Mouse (Mus musculus): Measurements from ENCODE around the gene Metap1.
"Not testable (repeated sequence)": the region's sequence is repeated elsewhere in the genome, so short reads cannot be mapped to it uniquely, and the experiment has no call there.

Metap1 gene

DNA sequence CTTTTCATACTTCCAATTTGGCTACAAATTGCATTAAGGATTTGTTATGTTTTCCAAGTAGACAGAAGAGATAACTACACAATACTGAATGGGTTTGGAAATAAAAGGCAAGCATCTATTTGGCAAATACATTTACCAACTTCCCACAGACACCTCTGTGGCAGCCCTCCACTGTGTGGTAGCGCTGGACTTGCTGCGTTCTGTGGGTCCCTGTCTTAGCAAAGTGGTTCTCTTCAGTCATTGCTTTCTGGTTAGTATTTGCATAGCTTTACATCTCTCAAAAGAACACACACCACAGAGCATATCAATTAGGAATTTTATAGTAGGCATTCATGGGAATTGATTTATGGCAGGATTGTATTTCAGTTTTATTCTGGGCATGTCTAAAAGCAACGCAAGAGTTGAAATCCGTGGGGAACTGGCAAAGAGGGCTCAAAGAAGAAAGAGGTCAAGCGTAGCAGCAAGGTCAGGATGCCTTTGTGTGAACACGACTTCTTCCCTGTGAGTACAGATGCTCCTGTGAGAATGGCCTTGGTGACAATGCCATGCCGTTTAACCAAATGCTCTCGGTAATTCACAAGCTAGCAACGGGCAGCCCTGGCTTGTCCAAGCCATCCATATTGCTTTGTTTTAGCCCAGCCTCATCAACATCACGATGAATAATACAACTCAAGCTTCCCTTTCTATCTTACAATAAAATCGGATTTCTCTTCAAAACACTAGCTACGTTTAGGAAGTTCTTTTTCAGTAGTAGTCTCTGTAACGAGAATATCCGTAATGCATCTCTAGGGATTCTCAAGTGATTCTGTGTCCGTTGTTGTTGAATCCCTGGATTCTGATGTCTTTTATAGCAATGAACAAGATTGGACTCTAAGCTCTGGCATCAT, 10.8 kb upstream of the Metap1 start:
- no peak for DNase-seq

DNA sequence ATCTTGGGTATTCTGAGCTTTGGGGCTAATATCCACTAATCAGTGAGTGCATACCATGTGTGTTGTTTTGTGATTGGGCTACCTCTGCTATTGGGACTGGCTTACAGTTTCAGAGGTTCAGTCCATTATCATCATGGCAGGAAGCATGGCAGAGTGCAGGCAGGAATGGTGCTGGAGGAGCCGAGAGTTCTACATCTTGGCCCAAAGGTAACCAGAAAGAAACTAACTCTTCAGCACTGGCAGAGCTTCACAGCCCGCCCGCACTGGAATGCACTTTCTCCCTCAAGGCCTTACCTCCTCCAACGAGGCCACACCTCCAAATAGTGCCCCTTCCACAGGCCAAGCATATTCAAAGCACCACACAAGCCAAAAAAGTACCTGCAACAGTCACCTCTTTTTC, 9.4 kb upstream of the Metap1 start:
- no peak for DNase-seq

DNA sequence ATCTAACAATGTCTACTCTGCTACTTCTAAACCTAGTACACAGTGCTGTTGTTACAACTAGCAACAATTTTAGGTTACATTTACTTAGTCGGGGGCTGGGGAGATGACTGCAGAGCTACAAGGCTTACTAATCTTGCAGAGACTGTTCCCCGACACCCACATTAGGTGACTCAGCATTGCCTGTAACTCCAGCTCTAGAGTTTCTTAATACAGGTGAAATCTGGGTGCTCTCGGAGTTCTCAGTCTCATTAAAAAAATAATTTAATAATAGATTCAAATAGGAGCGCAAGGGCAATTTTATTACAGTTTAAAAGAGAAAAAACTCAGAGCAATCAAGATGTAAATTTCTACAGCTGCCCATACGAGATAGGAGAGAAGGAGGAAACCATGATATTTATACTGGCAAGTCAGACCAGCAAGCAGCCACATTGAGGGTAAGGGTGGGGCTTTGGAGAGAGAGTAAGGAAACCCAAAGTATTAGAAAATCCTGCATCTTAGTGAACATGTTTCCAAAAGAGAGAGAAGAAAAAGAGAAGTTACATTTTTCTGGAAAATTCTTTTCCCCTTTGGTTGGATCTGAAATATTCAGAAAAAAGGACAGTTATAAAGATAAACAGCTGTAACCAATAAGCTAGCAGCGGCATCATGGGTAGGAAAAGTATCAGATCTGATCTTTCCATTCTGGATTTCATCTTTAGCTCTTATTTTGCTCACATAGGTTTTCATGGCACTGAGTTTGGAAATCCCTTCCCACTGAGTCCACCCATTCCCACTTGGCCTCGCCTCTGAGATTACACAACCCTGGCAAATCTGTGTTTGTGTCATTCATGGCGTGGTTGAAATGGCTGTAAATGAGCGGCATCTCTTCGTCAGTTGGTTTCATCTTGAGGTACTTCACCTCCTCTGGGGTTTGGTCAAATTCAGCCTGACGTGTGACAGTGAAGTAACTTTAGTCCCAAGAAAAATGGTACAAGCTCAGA, 6.1 kb upstream of the Metap1 start:
- no peak for DNase-seq

DNA sequence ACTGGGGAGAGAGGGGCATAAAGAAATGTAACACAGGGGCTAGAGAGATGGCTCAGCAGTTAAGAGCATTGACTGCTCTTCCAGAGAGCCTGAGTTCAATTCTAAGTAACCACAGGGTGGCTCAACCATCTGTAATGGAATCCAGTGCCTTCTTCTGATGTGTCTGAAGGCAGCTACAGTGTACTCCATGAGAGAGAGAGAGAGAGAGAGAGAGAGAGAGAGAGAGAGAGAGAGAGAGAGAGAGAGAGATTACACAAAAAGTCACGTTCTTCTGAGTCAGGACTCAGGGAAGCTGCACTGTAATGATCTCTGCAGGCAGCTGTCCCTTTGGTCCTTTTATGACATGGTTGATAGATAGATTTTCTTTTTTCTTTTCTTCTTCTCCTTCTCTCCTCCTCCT, 5.2 kb upstream of the Metap1 start:
- DNase-seq, result no peak

DNA sequence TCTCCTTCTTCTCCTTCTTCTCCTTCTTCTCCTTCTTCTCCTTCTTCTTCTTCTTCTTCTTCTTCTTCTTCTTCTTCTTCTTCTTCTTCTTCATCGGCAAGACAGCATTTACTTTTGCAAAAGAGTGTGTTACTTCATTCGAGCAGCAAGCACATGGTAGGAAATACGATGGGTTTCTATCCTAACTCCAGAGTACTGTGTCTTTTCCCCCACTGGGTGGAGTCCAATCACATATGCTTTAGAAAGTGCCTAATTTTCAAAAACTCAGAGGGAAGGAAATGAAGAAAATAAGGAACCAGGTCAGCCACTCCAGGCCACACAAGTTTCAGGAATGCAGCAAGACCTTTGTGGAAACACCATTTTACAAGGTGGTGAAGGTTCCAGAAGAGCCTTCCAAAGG, 4.4 kb upstream of the Metap1 start:
- no peak for DNase-seq

DNA sequence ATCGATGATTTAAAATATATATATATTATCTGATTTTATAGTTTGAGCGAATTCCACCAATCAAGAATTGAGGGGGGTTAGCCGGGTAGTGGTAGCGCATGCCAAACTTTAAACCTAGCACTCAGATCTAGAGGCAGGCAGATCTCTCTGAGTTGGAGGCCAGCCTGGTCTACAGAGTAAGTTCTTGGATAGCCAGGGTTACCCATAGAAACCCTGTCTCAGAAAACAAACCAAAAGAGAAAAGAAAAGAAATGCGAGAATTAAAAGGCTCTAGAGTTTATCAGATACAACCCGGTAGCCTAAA, 671 bp upstream of the Metap1 start:
- DNase-seq, result no peak

DNA sequence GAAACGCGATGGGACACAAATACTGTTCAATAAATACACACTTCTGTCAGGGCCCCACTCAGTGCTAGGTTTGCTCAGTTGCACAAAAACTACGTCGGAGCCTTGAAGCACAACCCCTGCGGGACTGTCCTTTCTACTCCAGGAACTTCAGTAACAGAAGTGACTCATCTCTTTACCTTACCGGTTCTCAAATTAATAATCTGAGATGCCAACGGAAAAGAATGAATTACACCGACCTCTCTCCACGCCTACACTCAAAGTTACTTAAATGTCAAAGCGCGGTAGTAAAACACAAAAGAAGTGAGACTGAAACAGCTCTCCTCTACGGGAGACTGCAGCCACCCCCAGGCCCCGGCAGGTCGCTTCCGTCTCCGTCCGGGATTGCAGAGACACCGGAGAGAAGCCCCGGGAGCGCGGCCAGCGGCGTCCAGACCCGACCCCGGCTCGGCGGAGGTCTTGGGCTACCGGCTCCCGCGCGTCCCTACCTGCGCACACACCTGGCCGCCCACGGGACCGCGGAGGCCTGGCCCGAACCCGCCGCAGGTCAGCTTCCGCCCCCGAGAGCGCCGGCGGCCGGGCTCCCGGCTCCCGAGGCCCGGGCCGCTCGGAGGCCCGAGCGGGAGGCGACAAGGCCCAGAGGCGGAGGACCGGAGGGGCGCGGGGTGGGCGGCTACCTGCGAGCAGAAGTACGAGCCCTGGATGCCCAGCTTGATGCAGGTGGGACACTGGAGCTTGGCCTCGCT, 560 bp downstream of the Metap1 start:
- no peak for DNase-seq

DNA sequence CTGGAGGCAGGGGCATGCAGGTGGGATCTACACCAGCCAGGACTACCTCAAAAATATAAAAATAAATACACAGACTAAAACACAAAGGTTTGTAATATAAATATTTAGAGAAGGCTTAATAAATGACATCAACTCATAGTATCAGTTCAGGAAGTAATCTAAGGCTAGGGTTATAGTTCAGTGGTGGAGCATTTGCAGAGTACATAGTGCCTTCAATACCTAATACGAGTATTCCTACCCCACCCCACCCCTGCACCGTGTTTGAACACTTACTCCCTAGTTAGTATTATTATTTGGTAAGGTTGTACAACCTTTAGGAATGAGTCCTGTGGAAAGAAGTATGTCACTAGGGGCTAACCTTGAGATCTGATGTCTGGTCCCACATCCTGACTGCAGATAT, 6.1 kb downstream of the Metap1 start:
- no peak for DNase-seq

DNA sequence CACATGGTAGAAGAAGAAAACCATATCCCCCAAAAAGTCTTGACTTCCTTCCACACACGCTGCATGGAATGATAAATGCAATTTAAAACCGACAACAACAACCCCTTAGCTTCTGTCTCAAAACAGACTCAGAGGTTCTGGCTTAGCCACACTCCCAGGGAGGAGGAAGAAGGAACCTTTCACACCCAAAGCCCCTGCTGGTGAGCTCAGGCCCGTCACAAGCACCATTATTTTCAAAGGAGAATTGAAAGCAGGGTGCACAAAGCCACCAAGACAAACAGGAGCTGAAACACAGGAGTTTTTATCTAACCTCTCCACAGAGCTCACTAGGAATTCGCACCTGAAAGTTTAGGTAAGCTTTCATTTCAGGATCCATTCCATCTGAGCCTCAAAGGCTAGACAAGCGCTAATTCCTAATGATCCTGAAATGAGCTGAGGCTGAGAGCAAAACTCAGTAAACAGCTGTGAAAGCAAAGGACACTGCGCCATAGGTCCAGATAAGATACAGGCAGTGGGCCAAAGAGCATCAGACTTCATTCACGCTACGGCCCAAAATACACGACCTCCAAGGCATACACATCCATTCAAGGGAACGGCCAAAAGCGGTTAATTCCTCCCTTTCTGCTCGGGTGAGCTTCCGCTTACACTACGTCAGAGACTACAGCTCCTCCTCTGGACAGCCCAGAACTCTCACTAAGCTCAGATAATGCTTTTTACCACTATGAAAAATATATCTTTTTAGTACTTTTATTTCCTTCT, 7.6 kb downstream of the Metap1 start:
- no peak for DNase-seq

DNA sequence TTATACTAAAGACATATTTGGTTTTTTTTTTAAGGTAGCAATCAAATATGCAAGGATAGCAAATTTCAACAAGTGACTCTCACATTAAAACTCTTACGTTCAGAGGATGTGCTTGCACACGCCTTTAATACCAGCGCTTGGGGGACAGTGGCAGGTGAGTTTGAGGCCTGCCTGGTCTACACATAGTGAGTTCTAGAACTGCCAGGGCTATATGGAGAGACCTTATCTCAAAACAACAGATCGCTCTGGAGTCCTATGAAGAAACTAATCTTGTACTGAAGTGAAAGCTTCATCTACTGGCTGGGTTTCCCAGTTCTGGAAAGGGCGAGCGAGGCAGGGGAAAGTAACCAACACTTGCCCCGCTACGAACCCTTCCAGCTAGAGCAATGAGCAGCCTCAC, 9.8 kb downstream of the Metap1 start:
- DNase-seq, result no peak

DNA sequence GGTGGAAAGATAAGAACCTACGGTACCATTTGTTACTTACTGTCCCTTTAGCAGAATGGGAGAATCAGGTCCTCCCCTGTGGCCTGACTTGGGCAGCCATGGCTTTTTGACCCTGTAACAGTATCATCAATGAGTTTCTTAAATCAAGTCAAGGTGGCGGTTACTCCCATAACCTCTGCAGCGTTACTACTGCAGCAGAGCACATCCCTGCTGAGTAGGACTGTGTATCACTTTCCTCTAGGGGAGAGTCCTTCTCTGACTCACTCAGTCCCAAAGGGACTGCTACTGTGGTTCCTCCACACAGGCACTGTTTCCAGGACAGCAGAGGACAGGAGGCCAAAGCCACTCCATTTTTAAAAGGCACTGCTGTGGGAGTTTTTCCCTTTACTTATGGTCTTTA, 18.2 kb downstream of the Metap1 start:
- no peak for DNase-seq

DNA sequence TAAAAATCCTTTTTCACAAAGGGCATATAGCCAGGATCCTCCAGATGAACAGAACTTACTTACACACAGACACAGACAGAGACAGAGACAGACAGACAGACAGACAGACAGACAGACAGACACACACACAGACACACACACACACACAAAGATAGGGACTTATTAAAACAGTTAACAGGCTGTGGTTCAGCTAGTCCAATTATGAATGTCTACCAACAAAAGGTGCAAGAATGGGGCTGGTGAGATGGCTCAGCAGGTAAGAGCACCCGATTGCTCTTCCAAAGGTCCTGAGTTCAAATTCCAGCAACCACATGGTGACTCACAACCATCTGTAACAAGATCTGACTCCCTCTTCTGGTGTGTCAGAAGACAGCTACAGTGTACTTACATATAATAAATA, 22.7 kb downstream of the Metap1 start:
- not testable (repeated sequence) for DNase-seq

DNA sequence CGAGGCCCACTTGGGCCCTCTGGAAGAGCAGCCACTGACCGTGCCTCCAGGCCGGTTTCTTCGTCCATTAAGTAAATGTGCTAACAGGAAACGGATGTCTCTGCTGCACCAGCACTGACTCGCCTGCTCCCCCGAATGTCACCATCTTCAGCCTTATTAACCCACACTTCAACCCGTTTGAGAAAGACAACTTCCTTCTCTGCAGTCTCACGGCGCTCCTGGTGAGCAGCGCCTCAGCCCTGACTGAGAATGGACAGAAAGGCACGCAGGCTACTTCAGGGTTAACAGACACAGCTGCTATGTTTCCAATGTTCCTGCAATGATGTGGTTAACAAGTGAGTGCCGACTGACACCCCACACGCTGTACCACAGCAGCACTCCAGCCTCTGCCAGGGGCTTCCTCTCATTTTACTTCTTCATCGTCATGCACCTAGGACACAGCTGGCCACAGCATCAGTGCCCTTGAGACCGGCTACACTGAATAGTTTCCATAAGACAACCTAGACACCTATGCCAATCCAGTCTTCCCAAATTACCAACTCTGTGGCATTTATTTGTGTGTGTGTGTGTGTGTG, 24.7 kb downstream of the Metap1 start:
- DNase-seq, result no peak

DNA sequence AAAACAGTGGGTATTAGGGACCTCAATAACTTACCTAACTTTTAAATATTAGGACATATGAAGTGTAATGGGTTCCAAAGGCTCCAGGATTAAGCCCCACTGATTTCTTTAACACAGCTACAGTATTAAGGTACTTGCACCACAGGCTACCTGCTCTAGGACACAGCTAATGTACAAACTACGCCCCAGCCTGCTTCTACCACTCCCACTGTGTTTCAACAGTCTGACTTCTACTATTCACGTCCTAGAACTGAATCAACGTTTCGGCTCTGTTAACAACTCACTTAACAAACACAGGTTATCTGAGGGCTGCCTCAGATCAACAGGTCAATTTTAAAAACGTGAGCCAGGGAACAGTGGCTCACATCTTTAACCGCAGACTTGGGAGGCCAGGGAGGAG, 25.5 kb downstream of the Metap1 start:
- no peak for DNase-seq

DNA sequence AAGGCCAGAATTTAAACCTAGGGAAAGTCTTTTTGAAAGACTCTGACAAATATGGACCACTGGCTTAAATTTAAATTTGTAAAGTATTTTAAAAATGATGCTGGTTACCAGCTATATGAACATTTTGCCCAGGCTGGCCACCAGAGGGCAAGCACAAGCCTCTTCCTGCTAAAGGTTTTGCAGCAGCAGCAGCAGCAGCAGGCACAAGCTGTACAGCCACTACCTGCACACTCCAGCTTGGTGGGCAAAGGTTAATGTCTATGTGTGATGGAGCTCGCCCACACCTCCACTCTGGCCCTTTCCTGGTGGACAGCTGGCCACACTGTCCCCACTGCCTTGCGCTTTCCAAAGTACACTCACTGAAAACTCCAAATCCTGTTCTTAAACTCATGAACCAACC, 26.2 kb downstream of the Metap1 start:
- peak; percentile 61 for DNase-seq

DNA sequence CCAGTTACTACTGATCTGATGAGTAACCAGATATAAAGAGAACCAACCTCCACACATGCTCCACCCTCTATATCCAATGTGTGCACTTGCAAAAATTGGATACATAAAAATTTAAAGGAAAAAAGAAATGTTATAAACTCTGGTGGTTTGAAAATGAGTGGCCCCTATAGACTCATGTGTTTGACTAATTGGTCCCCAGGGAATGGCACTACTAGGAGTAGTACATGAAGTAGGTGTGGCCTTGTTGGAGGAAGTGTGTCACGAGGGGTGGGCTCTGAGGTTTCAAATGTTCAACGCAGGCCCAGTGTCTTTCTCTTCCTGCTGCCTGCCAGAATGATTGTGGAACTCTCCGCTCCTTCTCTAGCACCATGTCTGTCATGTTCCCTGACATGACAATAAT, 27.5 kb downstream of the Metap1 start:
- no peak for DNase-seq

DNA sequence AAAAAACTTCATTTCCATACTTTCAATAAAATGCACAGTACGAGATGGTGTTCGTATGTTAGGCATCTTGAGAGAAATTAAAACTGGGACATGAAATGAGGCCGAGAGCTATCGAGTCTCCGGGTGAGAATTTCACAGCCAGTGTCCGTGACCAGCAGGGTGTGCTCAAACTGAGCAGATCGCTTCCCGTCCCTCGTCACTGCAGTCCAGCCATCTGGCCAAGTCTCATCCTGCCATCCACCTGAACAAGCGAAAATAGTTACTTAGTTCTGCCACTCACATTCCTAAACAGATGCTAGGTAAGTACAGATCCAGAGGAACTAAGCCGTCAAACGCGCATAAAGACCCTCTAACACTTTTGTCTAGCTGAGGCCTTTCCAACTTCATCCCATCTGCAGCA, 29.1 kb downstream of the Metap1 start:
- DNase-seq, result no peak

DNA sequence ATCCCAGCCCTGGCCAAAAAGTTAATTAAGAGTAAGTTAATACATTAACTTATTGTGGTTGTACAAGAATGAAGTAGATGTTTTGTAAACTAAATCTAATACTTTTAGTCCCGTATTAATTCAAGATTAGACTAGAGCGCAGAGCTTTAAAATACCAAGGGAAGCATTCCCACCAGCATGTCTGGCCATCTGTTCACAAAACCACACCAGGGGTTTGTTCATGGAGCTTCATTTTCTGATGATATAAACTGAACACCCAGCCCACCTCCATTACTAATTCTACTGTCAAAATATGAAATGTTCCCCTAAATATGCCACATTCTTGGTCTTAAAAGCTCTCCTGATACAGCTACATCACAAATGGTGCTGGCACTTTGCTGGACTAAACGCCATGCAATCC, 30.9 kb downstream of the Metap1 start:
- no peak for DNase-seq

DNA sequence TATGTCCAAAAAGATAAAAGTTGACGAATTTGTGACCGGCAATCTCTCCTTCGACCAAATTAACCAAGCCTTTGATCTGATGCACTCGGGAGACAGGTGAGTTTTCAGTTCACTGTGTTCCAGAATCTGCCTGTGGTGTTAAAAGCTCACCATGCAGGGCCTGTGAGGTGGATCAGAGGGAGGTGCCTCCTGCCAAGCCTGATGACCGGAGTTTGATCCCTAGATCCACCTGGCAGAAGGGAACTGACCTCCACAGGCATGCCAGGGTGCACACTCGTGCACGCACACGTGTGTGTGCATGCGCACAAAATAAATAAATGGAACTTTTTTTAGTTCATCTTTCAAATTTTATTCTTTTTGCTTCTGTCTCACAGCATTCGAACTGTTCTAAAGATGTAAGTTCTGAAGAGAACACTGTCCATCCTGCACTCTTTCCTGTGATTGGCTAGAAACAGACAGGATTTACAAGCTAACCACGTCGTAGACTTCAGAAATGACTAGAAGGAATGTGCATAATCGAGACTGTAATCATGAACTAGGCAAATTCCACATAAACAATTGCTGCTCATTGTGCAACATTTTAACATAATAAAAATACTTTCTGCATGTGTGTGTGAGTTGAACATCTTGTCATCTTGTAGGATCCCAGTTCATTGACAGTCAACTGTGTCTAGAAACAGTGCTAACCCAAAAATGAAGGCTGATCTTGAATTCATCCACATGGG, 34.4 kb downstream of the Metap1 start:
- DNase-seq, result no peak

DNA sequence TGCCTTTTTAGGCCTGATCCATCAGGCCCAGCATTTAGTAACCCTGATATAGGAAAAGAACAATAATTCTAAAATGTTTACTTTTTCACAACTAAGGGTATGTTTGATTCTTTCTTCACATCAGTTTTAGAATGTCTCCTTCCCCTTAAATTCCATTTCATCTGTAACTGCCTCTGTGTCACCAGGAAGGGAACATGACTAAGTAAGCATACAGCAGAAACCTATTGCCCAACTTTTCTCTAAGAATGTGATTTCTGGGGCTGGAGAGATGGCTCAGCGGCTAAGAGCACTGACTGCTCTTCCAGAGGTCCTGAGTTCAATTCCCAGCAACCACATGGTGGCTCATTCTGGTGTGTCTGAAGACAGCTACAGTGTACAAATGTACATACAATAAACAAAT, 35.1 kb downstream of the Metap1 start:
- no peak for DNase-seq

DNA sequence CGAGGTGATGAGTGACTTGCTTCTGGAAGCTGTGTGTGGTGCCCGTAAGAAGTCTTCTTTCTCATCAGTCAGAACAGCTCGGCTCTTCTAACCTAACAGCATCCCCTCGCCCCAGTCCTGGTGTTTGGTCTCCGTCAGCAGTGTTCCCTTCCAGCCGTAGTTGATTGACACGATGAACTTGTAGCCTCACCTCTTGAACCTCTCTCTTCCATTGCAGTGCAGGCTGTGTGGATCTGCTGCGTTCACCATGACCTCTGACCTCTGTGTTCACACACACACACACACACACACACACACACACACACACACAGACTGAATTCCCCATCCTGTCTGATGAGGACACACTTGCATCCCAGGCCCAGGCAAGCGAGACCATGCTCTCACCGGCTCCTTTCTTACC, 37.1 kb downstream of the Metap1 start:
- DNase-seq, result no peak

Measured in thymus, postnatal 4 days (tissue).